Mouse (Mus musculus): ENCODE measurements around the gene Brsk2. TPM values are rescaled to one million over a fixed set of nuclear protein-coding genes. Genes with fewer than 3 reads are reported as not detected.

Gene Brsk2
- polyA plus RNA-seq, 1 experiment: not detected

DNA sequence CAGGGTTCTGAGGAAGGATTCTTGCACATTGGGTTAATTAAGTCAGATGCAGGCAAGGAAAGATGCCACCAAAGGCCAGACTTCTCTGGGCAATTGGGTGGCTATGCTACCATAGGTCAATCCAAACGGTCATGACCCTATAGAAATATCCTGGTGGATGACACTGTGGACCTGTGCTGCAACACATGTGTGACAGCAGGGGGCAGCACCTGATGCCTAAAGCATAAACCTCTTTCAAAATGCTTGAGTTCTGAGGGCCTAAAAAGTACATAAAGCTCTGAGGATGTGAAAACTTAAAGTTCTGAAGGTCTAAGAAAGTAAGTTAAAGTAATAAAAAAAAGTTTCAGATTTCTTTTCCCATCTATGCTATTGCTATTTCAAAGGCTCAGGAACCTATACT, 67.0 kb downstream of the Brsk2 start:
- no peaks in the 10 kb centered on the region for H3K27me3 ChIP-seq (replicated peaks)
- peaks cover 35% of the 10 kb centered on the region for H3K4me1 ChIP-seq
- H3K9me3 ChIP-seq: no peaks in the 10 kb centered on the region
- TF ChIP-seq FLI1 (IDR thresholded peaks at IDR 0.05; ENCODE audit: low read length) (no peak), GATA1 (IDR thresholded peaks at IDR 0.05; ENCODE audit: borderline replicate concordance, low read length) (no peak)
- no peak overlapping the region for H3K4me3 ChIP-seq (replicated peaks)
- peaks cover 68% of the 10 kb centered on the region for H3K36me3 ChIP-seq (replicated peaks; ENCODE audit: low read length)

GRCm38 (mm10) chr7:142019699-142020098, 70.1 kb downstream of the Brsk2 start:
- Histone ChIP-seq H3K36me3 (replicated peaks; ENCODE audit: low read length) (peaks cover 46% of the 10 kb centered on the region), H3K4me1 (peaks cover 65% of the 10 kb centered on the region)

DNA sequence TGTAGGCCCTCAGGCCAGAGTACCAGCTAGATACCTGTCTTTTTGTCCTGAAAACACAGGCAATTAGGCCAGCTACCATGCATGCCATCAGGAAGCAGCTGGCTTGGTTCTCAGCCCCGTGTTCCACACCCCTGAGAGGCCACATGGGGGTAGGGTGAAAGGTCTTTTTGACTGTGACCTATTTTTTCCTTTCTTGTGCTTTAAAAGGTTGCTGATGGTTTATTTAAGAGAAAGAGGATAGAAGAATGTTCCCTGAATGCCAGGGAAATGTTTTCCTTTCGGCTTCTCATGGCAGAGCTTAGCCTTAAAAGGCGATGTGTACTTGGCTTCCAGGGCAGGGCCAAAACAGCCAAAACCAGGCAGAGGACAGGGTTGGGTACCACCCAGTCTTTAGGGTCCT, 71.3 kb downstream of the Brsk2 start:
- Histone ChIP-seq H3K9me3 (no peaks in the 10 kb centered on the region), H3K27me3 (replicated peaks) (no peaks in the 10 kb centered on the region), H3K36me3 (replicated peaks; ENCODE audit: low read length) (peaks cover 41% of the 10 kb centered on the region), H3K4me3 (replicated peaks) (no peak overlapping the region), H3K4me1 (peaks cover 70% of the 10 kb centered on the region)
- TF ChIP-seq GATA1 (IDR thresholded peaks at IDR 0.05; ENCODE audit: borderline replicate concordance, low read length): no peak
- TF ChIP-seq FLI1 (IDR thresholded peaks at IDR 0.05; ENCODE audit: low read length): no peak

More at GRCm38 (mm10) chr7:142019699-142020098, 70.1 kb downstream of the Brsk2 start:
- Histone ChIP-seq H3K9me3 (no peaks in the 10 kb centered on the region), H3K27me3 (replicated peaks) (no peaks in the 10 kb centered on the region), H3K4me3 (replicated peaks) (no peak overlapping the region)
- TF ChIP-seq GATA1 (IDR thresholded peaks at IDR 0.05; ENCODE audit: borderline replicate concordance, low read length): no peak
- no peak for TF ChIP-seq FLI1 (IDR thresholded peaks at IDR 0.05; ENCODE audit: low read length)

DNA sequence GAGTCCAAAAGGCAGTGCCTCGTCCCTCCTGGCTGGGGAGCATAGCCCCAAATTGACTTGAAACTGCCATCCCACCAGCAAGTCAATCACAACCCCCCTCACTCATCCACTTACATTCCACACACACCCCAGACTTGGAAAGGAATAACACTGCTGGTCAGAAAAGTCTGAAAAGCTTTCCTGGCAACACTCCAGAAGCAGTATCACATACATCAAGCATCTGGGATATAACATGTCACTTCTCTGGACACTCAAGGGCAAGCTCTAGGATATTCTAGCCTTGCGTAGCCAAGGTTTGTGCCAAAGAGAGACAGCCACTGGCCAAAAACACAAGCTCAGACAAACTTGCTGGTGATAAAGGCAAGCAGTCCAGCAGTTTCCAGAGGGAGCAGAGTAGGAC, 75.6 kb downstream of the Brsk2 start:
- H3K27me3 ChIP-seq (replicated peaks): no peaks in the 10 kb centered on the region
- no peak overlapping the region for H3K4me3 ChIP-seq (replicated peaks)
- TF ChIP-seq FLI1 (IDR thresholded peaks at IDR 0.05; ENCODE audit: low read length) (no peak), GATA1 (IDR thresholded peaks at IDR 0.05; ENCODE audit: borderline replicate concordance, low read length) (no peak)
- peaks cover 37% of the 10 kb centered on the region for H3K36me3 ChIP-seq (replicated peaks; ENCODE audit: low read length)
- H3K9me3 ChIP-seq: no peaks in the 10 kb centered on the region
- peaks cover 55% of the 10 kb centered on the region for H3K4me1 ChIP-seq

DNA sequence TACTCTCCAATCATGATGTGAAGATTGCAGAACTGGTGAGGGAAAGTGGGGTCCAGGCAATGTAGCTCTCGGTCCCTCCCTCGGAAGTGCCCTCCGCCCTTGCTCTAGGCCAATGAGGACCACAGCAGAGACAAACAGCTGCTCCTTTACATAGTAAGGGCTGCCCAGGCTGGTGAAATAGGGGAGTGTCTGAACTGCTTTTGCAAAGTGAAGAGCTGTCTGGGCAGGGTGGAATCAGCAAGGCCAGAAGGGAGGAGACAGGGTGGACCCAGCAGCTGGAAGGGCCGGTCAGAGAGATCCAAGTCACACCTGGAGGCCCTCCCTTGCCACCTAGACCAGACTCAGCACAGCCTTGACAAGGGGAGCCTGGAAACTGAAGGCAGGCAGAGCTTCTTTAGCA, 76.4 kb downstream of the Brsk2 start:
- Histone ChIP-seq H3K9me3 (no peaks in the 10 kb centered on the region), H3K36me3 (replicated peaks; ENCODE audit: low read length) (peaks cover 30% of the 10 kb centered on the region), H3K27me3 (replicated peaks) (no peaks in the 10 kb centered on the region), H3K4me1 (peaks cover 49% of the 10 kb centered on the region), H3K4me3 (replicated peaks) (no peak overlapping the region)
- TF ChIP-seq FLI1 (IDR thresholded peaks at IDR 0.05; ENCODE audit: low read length) (no peak), GATA1 (IDR thresholded peaks at IDR 0.05; ENCODE audit: borderline replicate concordance, low read length) (no peak)

DNA sequence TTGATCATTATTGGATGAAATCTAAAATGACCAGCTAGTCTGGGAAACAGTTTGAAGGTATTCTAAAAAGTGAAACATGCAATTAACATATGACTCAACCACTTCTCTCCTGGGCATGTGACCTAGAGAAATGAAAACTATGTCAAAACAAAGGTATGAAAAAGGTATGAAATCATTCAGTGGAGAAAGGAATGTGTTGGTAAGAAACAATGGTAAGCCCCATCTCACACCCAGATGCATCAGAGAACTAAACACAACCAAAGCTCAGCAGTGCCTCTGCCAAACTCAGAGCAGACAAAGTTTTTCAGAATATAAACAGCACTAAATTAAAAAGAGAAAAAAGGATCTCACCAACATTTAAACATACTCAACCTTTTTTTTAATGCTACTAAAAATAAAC, 80.5 kb downstream of the Brsk2 start:
- H3K4me1 ChIP-seq: peaks cover 45% of the 10 kb centered on the region
- no peak overlapping the region for H3K4me3 ChIP-seq (replicated peaks)
- H3K9me3 ChIP-seq: no peaks in the 10 kb centered on the region
- TF ChIP-seq GATA1 (IDR thresholded peaks at IDR 0.05; ENCODE audit: borderline replicate concordance, low read length) (no peak), FLI1 (IDR thresholded peaks at IDR 0.05; ENCODE audit: low read length) (no peak)
- peaks cover 49% of the 10 kb centered on the region for H3K36me3 ChIP-seq (replicated peaks; ENCODE audit: low read length)
- no peaks in the 10 kb centered on the region for H3K27me3 ChIP-seq (replicated peaks)

- Histone ChIP-seq H3K27me3 (replicated peaks) (no peaks in the 10 kb centered on the region), H3K4me3 (replicated peaks) (no peak overlapping the region), H3K4me1 (peaks cover 71% of the 10 kb centered on the region), H3K36me3 (replicated peaks; ENCODE audit: low read length) (peaks cover 70% of the 10 kb centered on the region), H3K9me3 (no peaks in the 10 kb centered on the region)
- TF ChIP-seq FLI1 (IDR thresholded peaks at IDR 0.05; ENCODE audit: low read length): no peak
- no peak for TF ChIP-seq GATA1 (IDR thresholded peaks at IDR 0.05; ENCODE audit: borderline replicate concordance, low read length)
Measured at GRCm38 (mm10) chr7:142034198-142034597, 84.6 kb downstream of the Brsk2 start.

DNA sequence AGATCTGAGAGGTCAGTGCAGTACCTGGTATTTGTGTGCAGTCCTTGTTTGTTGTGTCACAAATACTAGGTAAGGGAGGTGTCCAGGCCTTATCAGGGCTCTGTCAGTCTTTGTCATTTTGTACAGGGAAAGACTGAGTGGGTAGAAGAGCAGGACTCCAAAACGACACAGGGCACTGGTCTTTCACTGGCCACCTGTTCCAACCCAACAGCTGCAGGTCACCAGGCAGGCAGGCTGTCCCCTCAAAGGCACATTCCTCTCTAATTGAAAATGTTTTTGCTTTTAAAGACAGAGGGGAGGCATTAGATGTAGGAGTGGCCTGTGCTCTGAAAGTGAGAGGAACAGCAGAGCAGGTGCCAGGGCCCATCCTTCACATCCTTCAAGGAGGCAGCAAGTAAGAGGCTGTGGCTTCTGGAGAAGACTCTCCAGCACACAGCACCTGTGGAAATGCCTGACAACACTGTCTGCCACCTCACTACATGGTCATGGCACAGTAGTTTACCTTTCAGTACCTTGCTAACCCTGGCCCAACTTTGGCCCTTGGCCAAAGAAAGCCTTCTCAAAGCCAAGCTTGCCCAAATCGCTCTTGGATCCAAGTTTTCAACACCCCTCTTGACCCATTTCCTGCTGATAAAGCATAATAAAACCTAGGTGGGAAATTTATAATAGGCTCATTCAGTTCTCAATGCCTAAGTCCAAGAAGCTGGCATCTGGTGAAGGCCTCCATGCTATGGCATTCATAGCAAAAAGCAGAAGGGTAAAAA, 85.7 kb downstream of the Brsk2 start:
- peaks cover 81% of the 10 kb centered on the region for H3K4me1 ChIP-seq
- H3K27me3 ChIP-seq (replicated peaks): no peaks in the 10 kb centered on the region
- no peak for TF ChIP-seq GATA1 (IDR thresholded peaks at IDR 0.05; ENCODE audit: borderline replicate concordance, low read length)
- H3K4me3 ChIP-seq (replicated peaks): no peak overlapping the region
- H3K36me3 ChIP-seq (replicated peaks; ENCODE audit: low read length): peaks cover 81% of the 10 kb centered on the region
- H3K9me3 ChIP-seq: no peaks in the 10 kb centered on the region

DNA sequence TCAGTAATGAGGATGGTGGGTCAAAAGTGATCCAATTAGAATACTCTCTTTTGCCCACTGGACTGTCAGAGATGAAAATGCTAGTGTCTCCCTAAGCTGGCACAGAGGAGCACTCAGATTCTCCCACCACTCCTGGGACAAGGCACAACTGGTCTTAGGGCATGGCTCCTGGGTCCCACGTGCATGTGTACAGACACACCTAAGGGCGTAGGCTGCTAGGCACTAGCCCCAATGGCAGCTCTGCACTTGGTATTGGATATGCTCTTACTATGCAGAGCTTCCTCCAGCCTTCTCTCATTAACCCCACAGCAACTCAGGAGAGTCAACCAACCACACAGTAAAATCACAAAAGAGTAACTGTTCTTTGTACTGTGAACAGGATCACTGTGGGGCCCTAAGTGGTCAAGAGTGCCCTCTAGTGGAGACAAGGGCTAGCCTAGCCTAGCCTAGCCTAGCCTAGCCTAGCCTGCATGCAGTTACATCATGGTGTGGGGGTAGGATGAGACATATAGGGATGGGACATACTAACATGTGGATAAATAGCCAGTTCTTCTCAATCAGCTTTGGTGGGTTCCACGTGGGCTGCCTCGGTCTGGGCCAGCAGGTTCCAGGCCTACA, 88.1 kb downstream of the Brsk2 start:
- TF ChIP-seq GATA1 (IDR thresholded peaks at IDR 0.05; ENCODE audit: borderline replicate concordance, low read length): no peak
- TF ChIP-seq FLI1 (IDR thresholded peaks at IDR 0.05; ENCODE audit: low read length): no peak

GRCm38 (mm10) chr7:142040756-142041155, 91.2 kb downstream of the Brsk2 start:
- Histone ChIP-seq H3K9me3 (no peaks in the 10 kb centered on the region), H3K4me3 (replicated peaks) (no peak overlapping the region), H3K27me3 (replicated peaks) (no peaks in the 10 kb centered on the region), H3K36me3 (replicated peaks; ENCODE audit: low read length) (peaks cover 66% of the 10 kb centered on the region), H3K4me1 (peaks cover 87% of the 10 kb centered on the region)
- no peak for TF ChIP-seq FLI1 (IDR thresholded peaks at IDR 0.05; ENCODE audit: low read length)
- no peak for TF ChIP-seq GATA1 (IDR thresholded peaks at IDR 0.05; ENCODE audit: borderline replicate concordance, low read length)

More for the DNA sequence above, 88.1 kb downstream of the Brsk2 start:
- no peaks in the 10 kb centered on the region for H3K9me3 ChIP-seq
- peaks cover 74% of the 10 kb centered on the region for H3K36me3 ChIP-seq (replicated peaks; ENCODE audit: low read length)
- no peak overlapping the region for H3K4me3 ChIP-seq (replicated peaks)
- no peaks in the 10 kb centered on the region for H3K27me3 ChIP-seq (replicated peaks)
- H3K4me1 ChIP-seq: peaks cover 92% of the 10 kb centered on the region
